Mouse (Mus musculus) spleen, postnatal 4 days (tissue): ENCODE measurements around the gene Il34.

Source experiments
- DNase-seq, 2 experiments: peaks; one replicate each; pipeline ENCODE4 v3.0.0; 2022; ENCODE audit warnings: low spot score in 2 of 2

Il34 gene

DNA sequence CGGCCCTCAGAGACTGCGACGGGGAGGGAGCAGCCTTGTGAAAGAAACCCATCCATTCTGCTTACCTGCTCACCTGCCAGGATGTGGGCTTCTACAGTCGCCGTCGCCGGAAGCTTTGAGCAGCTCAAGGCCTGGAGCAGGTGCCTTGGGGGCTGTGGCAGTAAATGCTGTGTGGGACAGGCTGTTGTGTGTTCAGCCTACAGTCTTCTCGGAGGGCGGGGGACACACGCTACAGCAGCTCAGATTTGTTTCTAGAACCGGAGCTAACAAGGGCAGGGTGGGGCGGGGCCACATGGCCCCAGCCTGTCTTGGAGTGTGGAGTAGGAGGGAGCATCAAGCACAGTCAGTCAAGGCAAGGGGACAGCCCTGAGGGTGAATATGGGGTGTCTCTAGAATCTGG, at the start of gene Il34:
TSS of gene Il34 (minus strand) at position 256 of the 400 bp plus-strand sequence.
- peak in 1 of 2 experiments; percentile 57 for DNase-seq

DNA sequence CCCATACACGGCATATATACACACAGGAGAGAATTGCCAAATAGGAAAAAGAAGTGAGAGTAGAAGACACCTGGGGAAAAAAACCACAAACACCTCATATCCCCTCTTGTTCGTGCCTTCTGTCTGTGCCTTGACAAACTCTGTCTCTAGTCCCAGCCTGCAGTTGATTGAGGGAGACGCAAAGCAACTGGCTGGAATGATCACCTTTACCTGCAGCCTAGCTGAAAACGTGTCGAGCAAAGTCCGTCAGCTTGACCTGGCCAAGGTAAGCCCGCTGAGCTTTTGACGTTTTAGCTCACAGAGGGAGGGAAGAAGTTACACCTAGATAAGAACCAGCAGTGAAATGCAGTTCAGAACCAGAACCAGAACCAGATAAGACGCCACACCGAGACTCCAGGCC, 45.5 kb upstream of the Il34 start:
- DNase-seq, result no peak

DNA sequence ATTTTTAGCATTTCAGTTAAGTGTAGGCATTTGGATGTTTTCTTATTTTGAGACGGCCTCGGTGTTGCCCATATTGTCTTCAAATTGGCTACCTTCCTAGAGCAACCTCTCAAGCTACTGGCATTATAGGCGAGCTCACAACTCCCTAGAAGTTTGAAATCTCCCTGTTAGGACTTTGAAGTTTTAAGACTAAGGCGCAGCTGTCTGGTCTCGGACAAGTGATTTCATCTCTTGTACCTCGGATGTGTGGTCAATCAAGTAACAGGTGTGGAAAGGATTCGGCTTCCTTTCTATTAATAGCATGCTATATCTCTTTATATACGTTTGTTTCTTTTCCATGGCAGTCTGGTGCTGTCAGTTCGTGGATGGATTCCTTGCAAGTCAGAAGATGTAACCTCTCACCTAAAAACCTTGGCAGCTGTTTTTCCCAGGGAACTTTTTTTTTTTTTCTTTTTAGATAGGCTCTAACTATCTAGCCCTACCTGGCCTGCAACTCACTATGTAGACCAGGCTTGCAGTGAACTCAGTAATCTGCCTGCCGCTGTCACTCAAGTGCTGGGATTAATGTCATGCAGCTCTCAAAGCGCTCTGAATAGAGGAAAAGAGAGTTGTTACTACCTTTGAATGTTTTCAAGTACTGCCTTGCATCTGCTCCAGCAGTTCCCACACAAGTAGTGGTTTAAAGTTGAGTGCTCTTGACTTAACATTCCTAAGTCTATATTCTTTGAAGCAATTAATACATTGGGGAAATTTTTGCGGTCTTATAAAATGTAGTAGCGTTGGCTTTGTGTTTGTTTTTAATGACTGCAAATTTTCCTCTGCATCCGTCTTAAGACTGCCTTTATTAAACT, 42.1 kb upstream of the Il34 start:
- DNase-seq, result no peak

DNA sequence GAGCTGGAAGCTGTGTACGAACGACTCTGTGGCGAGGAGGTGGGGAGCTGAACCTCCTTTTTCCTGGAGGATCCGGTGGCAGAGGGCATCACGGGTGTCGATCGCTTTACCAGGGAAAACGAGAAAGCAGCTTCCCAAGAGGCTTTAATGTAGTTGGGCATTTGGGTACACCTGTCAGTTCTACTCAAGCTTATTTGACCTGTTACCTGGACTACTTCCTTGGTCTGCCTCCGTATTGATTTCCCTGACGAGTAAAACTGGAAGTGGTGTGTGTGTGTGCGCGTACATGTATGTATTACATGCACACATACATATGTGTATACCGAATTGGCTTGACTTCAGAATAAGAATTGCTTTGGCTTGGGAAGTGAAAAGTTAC, 41.4 kb upstream of the Il34 start:
- DNase-seq, result no peak

DNA sequence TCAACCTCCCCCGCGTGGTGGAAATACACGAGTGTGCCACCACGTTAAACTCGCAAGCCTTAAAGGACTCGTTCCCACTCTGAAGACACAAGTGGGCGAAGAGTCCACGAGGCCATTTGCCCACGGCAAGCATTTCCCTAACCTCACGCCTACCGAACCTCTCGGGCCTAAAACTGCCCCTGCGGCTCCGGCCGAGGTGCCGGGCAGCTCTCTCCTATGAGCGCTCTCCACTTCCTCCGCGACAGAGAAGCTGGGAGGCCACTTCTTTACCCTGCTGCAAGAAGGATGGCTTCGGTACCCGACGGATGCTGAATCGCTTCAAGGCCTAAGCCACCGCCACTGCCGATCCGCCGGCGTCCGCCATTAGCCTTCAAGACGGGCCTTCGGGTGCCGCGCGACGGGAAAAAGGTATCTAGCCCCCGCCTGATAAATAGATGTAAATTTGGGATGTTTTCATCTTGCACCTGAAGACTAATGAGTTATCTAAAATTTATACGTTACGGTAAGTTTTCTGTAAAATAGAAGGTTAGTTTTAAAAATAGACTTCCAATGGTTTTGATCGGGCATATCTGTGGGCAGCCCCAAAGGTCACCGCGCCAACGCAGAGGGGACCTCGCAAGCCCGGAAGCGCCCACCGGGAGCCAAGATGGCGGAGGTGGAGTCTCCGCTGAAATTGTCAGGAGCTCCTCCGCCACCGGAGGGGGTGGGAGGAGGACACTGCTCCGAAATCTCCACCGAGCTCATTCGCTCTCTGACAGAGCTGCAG, 40.9 kb upstream of the Il34 start, which contains the start of the genes Cog4 and Sf3b3:
TSS of gene Cog4 (plus strand) at position 196 of the 766 bp plus-strand sequence.
TSS of gene Sf3b3 (minus strand) at position 383 of the 766 bp plus-strand sequence.
- DNase-seq, result peak; percentile 85 to 92

DNA sequence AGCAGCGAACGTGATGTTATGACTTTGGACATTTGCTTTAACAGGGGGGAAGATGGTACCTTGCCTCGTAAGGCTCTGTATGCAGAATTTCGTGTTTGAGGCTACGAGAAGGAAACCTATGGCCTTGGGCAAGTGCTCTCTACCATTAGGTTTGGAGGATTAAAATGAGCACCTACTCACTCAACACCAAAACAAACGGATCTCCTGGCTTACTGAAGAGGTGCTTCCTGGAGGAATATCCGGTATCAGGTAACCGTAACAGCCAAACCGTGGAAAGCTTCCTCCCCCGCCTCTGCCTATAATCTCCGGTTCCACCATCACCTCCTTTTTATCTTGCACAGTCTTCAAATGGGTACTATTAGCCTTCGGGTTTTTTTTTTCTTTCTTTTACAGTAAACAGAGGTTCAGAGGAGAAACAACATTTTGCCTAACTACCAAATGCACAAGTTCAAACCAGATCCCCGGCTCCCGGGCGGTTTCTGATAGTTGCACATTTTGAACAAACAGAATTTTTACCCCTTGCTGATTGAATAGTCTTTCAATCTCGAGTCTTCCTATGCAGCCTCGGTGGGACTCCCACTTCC, 40.2 kb upstream of the Il34 start:
- no peak for DNase-seq

DNA sequence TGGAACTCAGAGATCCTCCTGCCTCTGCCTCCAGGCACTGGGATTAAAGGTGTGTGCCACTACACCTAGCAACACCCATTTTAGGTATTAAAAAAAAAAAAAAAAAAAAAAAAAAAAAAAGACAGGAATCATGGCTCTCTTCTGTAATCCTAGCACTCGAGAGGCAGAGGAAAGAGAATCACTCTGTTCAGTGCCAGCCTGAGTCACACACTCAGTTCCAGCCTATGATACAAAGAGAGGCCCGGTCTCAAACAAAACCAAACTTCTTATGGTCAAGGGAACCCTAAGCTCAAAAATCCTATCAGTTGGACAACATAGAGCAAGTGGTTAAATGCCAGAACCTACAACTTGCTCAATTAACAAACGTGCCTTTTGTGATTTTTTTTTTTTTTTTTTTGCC, 39.2 kb upstream of the Il34 start:
- DNase-seq, result no peak

DNA sequence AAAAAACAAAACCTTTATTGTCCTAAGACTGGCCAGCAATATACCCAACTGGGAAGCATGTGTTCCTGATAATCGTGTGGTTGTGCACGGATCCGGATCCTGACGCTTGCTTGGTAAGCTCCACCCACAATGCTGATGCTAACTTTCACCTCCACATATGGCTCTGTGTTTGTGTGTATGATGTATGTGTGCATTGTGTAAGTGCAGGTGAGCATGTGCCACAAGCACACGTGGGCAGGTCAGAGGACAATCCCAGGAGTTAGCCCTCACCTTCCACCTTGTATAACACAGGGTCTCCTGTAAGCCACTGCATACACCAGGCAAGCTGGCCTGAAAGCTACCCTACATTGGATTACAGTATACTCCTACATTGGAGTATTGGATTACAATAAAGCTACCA, 37.5 kb upstream of the Il34 start:
- no peak for DNase-seq

DNA sequence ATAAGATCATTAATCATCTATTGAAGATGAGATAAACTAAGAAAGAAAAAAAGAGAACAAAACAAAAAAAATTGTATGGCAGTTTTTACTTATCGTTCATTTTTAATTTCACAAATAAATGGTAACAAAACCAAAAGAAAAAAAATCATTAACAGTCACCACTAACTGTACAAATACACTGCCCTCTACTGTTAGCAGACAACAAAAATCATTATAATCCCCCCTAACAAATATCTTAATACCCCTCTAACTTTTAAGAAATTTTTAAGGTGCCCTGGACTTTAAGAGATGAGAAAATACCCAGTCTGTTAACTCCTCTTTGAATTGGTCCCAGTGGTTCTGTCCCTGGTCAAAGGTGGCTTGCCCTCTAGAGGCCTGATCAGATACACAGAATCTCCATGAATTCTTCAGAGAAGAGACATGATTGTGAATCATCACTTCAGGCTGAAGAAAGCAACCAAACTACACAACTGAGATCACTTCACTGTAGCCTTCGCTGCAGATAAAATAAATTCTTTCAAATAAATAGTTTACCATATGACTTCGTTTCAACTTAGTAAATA, 36.4 kb upstream of the Il34 start:
- DNase-seq, result no peak

DNA sequence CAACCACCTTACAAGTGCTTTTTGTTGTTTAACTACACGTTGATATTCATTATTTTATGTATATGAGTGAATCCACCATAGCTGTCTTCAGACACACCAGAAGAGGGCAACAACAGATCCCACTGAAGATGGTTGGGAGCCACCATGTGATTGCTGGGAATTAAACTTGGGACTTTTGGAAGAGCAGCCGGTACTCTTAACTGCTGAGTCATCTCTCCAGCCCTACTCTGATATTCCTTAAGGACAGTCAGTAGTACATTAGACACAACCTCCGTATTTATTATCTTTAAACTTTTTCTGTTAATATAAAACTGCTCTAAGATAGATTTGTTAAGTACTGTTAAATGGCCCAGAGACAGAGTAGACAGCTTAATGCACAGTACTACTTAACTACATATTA, 26.2 kb upstream of the Il34 start:
- DNase-seq, result no peak

DNA sequence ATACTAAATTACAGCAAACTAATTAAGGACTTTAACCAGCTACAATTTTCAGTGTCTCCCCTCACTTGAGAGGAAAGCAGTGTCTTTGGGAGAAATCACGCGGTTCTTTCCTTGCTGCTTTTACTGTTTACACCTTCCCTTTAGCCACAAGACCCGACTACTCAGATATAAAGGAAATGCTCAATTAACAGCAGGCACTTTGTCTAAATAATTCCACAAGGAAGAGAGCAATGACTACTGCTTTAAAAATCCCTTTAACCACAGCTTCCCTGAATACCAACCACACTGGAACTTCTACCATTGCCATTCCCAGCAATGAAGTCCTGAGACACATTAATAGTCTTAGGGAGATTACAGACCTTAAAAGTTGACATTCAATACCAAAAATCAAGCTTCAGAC, 22.8 kb upstream of the Il34 start:
- DNase-seq, result no peak

DNA sequence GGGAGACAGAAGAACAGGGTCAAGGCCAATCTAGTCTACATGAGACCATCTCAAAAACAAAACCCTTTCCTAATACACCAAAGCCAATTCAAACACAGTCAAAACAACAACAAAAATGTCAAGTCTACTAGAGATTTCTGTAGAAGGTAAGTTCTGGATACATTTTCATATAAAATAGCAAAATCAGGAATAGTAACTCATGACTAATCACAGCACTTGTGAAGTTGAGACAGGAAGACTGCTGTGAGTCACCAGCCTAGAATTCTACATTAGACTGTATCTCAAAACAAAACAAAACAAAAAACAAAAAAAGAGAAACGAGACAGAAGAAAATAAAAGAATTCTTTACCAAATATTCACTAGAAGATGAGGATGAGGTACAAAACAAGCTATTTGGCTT, 19.1 kb upstream of the Il34 start:
- DNase-seq, result no peak

DNA sequence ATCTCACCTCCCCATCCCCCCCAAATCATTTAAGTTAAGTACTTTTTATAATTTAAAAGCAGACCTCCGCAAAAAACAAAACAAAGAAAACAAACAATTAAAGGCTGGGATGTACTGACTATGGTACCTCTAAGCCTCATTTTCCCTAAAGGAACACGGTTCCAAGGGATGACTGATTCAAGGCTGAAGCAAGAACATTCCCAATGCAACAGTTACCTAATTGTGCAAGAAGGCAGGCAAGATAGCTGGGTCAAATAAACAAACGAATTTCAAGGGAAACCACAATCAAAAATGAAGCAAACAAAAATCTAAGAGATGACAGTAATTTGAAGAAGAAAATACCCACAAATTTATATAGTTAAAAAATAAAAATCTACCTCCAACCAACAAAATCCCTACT, 16.2 kb upstream of the Il34 start:
- no peak for DNase-seq

DNA sequence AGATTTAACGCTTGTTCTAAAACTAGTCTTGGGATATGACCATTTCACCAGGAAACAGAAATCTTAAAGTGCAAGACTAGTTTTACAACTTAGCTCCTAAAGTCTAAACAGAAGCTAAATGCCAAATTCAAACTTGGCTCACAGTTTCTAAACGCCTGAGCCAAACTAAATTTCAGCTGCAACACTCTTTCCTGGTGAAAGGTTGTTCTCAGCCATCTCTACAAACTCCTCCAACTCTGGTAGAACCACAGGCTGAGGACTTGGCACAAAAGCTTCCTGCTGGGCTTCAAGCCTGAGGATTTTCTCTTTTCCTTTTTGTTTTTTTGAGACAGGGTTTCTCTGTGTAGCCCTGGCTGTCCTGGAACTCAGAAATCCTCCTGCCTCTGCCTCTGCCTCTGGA, 14.5 kb upstream of the Il34 start:
- no peak for DNase-seq

DNA sequence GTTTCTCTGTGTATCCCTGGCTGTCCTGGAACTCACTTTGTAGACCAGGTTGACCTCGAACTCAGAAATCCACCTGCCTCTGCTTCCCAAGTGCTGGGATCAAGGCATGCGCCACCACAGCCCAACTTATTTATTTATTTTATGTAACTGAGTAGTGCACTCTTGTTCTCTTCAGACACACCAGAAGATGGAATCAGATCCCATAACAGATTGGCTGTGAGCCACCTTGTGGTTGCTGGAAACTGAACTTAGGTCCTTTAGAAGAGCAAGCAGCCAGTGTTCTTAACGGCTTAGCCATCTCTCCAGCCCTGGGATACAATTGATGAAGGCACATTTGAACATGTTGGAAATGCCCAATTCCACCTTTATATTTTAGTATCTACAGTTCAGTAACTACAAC, 12.9 kb upstream of the Il34 start:
- DNase-seq, result no peak

DNA sequence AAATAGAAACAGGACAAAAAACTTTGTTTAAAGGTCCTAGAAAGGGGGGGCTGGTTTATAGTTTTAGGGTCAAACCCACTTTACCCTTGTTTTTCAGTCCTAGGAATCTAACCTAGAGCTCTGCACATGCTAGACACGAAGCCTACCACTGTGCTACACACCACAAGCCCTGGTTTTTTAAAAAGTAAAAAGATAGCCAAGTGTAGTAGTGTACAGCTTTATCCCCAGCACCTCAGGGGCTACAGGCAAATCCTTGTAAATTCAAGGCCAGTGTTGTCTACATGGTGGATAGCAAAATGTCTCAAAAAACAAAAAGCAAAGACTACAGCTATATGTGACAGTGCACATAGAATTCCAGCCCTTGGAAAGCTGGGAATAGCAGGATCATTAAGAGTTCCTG, 11.3 kb upstream of the Il34 start:
- no peak for DNase-seq

DNA sequence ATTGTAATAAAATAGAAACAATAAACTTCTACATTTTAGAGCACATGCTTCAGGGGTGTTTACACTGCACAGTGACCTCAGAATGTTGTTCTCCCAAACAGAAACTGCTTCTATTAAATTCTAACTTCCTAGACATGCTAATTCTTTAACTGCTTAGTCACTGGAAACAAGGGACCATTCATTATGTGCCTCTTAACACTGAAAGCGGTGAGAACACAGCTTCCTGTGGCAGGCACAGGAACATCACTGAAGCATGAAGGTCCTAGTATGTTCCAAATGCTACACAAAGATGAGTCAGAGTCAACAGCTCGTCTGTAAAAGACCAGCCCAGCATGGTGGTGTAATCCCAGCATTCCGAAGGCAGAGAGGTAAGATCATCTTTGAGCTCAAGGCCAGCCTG, 9.6 kb upstream of the Il34 start:
- no peak for DNase-seq

DNA sequence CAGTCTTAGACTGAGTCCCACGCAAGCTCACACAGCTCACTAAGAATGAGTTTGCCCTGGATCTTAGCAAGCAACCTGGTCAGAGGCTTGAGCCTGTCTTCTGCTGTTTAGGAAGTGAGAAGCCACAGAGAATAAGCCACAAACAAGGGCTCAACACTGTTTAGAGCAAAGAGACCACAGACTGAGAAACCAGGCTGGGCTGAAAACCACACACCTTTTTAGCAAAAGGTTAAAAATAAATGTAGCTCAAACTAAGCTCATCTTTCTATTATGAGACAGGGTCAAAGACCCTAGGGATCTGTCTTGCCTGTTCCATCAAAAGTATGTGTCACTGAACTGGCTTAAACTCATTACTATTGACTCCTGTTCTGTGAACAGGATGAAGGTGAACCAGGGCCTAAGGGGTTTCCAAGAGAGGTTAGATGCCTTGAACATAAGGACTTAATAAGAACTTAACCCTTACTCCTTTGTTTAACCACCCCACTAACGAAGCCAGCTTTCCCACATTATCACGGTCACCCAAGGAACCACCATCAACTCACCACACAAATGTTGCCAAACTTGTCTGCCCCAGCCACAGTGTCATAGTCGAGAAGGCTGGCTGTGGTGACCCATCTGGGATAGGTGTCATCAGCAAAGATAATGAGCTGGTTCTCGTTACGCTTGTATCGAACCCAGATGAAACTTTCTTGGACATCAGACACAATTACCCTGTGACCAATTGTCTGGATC, 7.5 kb upstream of the Il34 start:
- DNase-seq, result no peak

DNA sequence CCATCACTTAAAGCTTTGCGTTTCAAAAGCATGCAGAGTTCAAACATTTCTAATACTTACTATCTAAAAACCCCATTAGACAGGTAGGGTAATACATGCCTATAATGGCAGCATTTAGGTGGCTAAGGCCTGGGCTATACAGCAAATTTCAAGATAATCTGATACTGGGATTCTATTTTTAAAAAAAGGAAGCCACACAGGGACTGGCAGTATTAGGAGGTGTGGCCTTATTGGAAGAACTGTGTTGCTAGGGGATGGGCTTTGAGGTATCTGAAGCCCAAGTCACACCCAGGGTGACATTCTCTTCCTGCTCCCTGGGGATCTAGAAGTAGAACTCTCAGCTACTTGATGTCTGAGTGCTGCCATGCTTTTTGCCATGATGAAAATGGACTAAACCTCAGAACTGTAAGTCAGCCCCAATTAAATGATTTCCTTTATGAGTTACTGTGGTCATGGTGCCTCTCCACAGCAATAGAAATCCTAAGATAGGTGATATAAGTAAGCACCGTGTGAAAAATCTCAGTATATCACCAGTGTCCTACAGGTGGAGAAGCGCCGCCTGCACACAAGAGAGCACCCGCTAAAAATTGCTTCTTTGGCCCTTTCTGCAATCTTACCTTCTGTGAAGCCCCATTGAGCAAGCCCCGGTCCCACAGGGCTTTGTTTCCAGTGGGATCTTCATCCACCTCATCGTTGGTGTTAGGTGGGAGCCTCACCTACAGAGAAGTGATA, 6.8 kb upstream of the Il34 start:
- no peak for DNase-seq

DNA sequence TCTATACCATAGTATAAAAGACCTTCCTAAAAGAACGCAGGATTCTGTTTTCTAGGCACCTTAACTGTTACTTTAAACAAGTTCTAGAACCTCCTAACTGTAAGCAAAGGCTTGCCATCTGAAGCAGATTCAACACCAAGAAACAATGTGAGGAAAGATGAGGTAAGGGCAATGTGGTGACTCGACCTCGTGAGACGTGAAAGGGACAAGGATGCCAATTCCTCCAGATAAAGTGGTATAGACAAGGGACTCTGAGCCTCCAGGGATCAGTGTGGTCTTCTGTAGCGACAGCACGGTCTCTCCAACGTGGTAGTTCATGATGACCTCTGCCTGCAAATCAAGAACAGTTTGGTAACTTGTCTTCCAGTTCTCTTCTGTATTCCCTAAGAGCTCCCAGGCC, 6.1 kb upstream of the Il34 start:
- no peak for DNase-seq

DNA sequence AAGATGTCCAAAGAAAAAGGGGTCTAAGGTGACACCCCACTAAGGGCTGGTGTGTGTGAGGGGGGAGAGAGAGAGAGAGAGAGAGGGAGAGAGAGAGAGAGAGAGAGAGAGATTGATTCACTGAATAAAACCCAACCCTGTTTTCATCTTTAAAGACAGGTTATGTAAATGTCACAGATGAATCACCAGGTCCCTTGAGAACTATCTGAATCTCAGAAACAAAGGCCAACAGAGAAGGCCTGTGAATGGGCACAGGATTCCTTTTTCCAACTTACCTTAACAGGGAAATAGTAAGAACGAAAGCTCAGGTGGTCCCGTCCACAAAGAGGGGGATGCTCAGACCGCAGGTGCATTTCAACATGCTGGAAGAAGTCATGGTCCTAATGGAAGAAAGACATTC, 5.4 kb upstream of the Il34 start:
- no peak for DNase-seq
